Mouse (Mus musculus) cerebellum, postnatal 10 days (tissue): ENCODE results near the gene Qpctl.
A peak's percentile ranks its signal among the peaks of the same experiment; 100 is the strongest.

Experiments
- DNase-seq, 2 experiments: peaks; one replicate each; pipeline ENCODE4 v3.0.0; 2021; ENCODE audit warnings: mixed read lengths in 2 of 2

The Qpctl gene

GRCm38 (mm10) chr7:19119631-19120429 is 29.3 kb downstream of the Qpctl start, which contains the start of gene Fbxo46:
Fbxo46 (plus strand) TSS chr7:19119859.
- DNase-seq = peak; percentile 94 to 95

GRCm38 (mm10) chr7:19119083-19119482 is 30.0 kb downstream of the Qpctl start:
- DNase-seq = peak; percentile 33 to 49

GRCm38 (mm10) chr7:19118028-19118771 is 30.9 kb downstream of the Qpctl start, which contains the start of gene Gm4969:
Gm4969 (minus strand) TSS chr7:19118368.
- DNase-seq = peak; percentile 87 to 88

GRCm38 (mm10) chr7:19109565-19109964 is 39.5 kb downstream of the Qpctl start:
- no peak for DNase-seq

GRCm38 (mm10) chr7:19107436-19107835 is 41.7 kb downstream of the Qpctl start:
- no peak for DNase-seq

- DNase-seq = no peak
Measured at GRCm38 (mm10) chr7:19104486-19104885, 44.6 kb downstream of the Qpctl start.

- no peak for DNase-seq
Measured at GRCm38 (mm10) chr7:19103741-19104140, 45.4 kb downstream of the Qpctl start.

GRCm38 (mm10) chr7:19100290-19100689 is 48.8 kb downstream of the Qpctl start:
- DNase-seq = peak in 1 of 2 experiments; percentile 9

- DNase-seq = no peak
Measured at GRCm38 (mm10) chr7:19098811-19099210, 50.3 kb downstream of the Qpctl start.

GRCm38 (mm10) chr7:19097863-19098262 is 51.2 kb downstream of the Qpctl start:
- DNase-seq = peak in 1 of 2 experiments; percentile 55

- DNase-seq = peak in 1 of 2 experiments; percentile 5
Measured at GRCm38 (mm10) chr7:19097217-19097616, 51.9 kb downstream of the Qpctl start.

- peak in 1 of 2 experiments; percentile 13 for DNase-seq
Measured at GRCm38 (mm10) chr7:19096421-19096976, 52.6 kb downstream of the Qpctl start.

- peak; percentile 47 to 65 for DNase-seq
Measured at GRCm38 (mm10) chr7:19095751-19096110, 53.4 kb downstream of the Qpctl start.

- DNase-seq = peak; percentile 49 to 61
Measured at GRCm38 (mm10) chr7:19094826-19095750, 54.0 kb downstream of the Qpctl start.

GRCm38 (mm10) chr7:19094471-19094825 is 54.6 kb downstream of the Qpctl start, which contains the start of gene Six5:
Six5 (plus strand) TSS chr7:19094594.
- DNase-seq = peak; percentile 57 to 59

- DNase-seq = peak; percentile 85
Measured at GRCm38 (mm10) chr7:19093537-19094385, 55.3 kb downstream of the Qpctl start.

GRCm38 (mm10) chr7:19093174-19093521 is 55.9 kb downstream of the Qpctl start:
- peak; percentile 86 for DNase-seq

GRCm38 (mm10) chr7:19092381-19093173 is 56.5 kb downstream of the Qpctl start:
- peak; percentile 61 to 65 for DNase-seq

GRCm38 (mm10) chr7:19091913-19092312 is 57.2 kb downstream of the Qpctl start:
- no peak for DNase-seq
